ENCODE assay signal across 25 mouse cellular contexts in the genomic region with DNA sequence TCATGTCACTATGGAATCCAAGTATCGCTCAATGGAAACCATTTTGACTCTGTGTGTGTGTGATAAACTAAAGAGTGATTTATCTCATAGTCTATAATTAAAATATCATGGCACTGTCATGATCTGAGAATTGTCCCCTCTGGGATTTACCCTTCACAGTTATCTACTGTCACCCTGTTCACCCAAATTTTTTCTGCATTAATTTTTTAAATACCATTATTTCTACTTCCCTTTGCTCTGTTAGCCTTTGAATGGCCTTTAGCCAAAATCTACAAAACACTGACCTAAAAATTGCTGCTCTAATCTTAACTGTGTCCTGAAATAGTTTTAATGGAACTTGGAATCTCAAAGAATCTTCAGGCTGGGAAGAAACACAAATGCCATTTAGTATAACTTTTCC.
DNase-seq lines count a peak whose midpoint lies in the region; ATAC-seq and TF ChIP-seq lines count a peak whose summit lies in the region.
"Had no signal": no experiment of that assay in that cellular context is flagged by ENCODE, and none has a peak within 500 bp of the region (broad histone marks: within the 10 kb centered on the region; RNA-seq: fewer than 3 reads in every experiment).

No protein-coding gene starts in this region.

- H3K27me3 ChIP-seq in kidney, adult 2 months (replicated peaks; ENCODE audit: control insufficient read depth, insufficient read depth, low read length): no peaks in the 10 kb centered on the region
- no peaks in the 10 kb centered on the region for H3K27me3 ChIP-seq in kidney, embryonic 16.5 days (ENCODE audit: insufficient read depth, low read length)
- no peaks in the 10 kb centered on the region for H3K27me3 ChIP-seq in liver, adult 2 months (ENCODE audit: control insufficient read depth, insufficient read depth, low read length)
- no peaks in the 10 kb centered on the region for H3K27me3 ChIP-seq in liver, postnatal 0 days (ENCODE audit: insufficient read depth, low read length)
- H3K27me3 ChIP-seq: embryonic facial prominence, embryonic 12.5 days; embryonic facial prominence, embryonic 15.5 days; hindbrain, embryonic 13.5 days had no signal

- H3K9me3 ChIP-seq in kidney, embryonic 16.5 days (ENCODE audit: low read length): no peaks in the 10 kb centered on the region
- no peaks in the 10 kb centered on the region for H3K9me3 ChIP-seq in liver, postnatal 0 days (ENCODE audit: low read length)
- H3K9me3 ChIP-seq: embryonic facial prominence, embryonic 12.5 days; embryonic facial prominence, embryonic 15.5 days; heart, embryonic 10.5 days; hindbrain, embryonic 10.5 days; hindbrain, embryonic 13.5 days had no signal

- TF ChIP-seq CTCF in kidney, adult 2 months (conservative IDR thresholded peaks at IDR 0.05; ENCODE audit: insufficient read depth, insufficient read length, low read depth, low read length): no peak
- no peak for TF ChIP-seq CTCF in liver, adult 2 months (IDR thresholded peaks at IDR 0.05; ENCODE audit: low read depth, low read length)
- TF ChIP-seq CTCF in liver, postnatal 0 days (IDR thresholded peaks at IDR 0.05; ENCODE audit: low read depth): no peak

- TF ChIP-seq POLR2A in kidney, adult 2 months (IDR thresholded peaks at IDR 0.05; ENCODE audit: low read depth, low read length): no peak
- TF ChIP-seq POLR2A in liver, adult 2 months (IDR thresholded peaks at IDR 0.05; ENCODE audit: extremely low read depth, insufficient read depth, low read length): no peak

- H3K4me2 ChIP-seq in kidney, embryonic 16.5 days (replicated peaks; ENCODE audit: low read depth, low read length): no peak overlapping the region
- no peak overlapping the region for H3K4me2 ChIP-seq in liver, postnatal 0 days (ENCODE audit: low read depth, low read length)
- H3K4me2 ChIP-seq: embryonic facial prominence, embryonic 12.5 days; embryonic facial prominence, embryonic 15.5 days; hindbrain, embryonic 13.5 days had no signal

- ATAC-seq in kidney, embryonic 16.5 days (ENCODE audit: low FRiP score, low TSS enrichment): 0 out of 2 replicates have a peak, but pooled peaks have one; percentile 35
- no peak for ATAC-seq in liver, postnatal 0 days
- ATAC-seq: CD4-positive, CD25-positive, alpha-beta regulatory T cell, adult 4 months; forebrain, embryonic 14.5 days; forebrain, postnatal 0 days; hindbrain, embryonic 16.5 days had no signal

- 78% methylated on average over 1 of the region's 1 CpGs for WGBS in kidney, adult 2 months
- WGBS in kidney, embryonic 16.5 days: 75% methylated on average over 1 of the region's 1 CpGs
- 89% methylated on average over 1 of the region's 1 CpGs for WGBS in liver, adult 2 months
- WGBS in liver, postnatal 0 days (ENCODE audit: insufficient replicate concordance): 86% methylated on average over 1 of the region's 1 CpGs

- H3K79me2 ChIP-seq in liver, adult 2 months (ENCODE audit: control insufficient read depth, insufficient read depth, low read length): no peaks in the 10 kb centered on the region

- H3K4me1 ChIP-seq in kidney, adult 2 months (ENCODE audit: control insufficient read depth, insufficient read depth, low read length): no peaks in the 10 kb centered on the region
- no peaks in the 10 kb centered on the region for H3K4me1 ChIP-seq in kidney, embryonic 16.5 days (ENCODE audit: insufficient read depth, low read length)
- 0 out of 2 replicates have a peak, but pooled peaks cover 2% of the 10 kb centered on the region for H3K4me1 ChIP-seq in liver, adult 2 months (ENCODE audit: control insufficient read depth, insufficient read depth, low read length)
- H3K4me1 ChIP-seq in liver, postnatal 0 days (ENCODE audit: insufficient read depth): no peaks in the 10 kb centered on the region
- H3K4me1 ChIP-seq: embryonic facial prominence, embryonic 12.5 days; embryonic facial prominence, embryonic 15.5 days; hindbrain, embryonic 10.5 days; hindbrain, embryonic 13.5 days had no signal

- H3K27ac ChIP-seq in kidney, adult 2 months (ENCODE audit: insufficient read depth, low read depth, low read length): no peak overlapping the region
- H3K27ac ChIP-seq in kidney, embryonic 16.5 days (ENCODE audit: low read length): no peak overlapping the region; the same call in 1 of the 2 replicates
- H3K27ac ChIP-seq in liver, adult 2 months (replicated peaks; ENCODE audit: insufficient read depth, low read depth, low read length): no peak overlapping the region
- H3K27ac ChIP-seq in liver, postnatal 0 days (ENCODE audit: low read depth): no peak overlapping the region
- H3K27ac ChIP-seq: embryonic facial prominence, embryonic 12.5 days; embryonic facial prominence, embryonic 15.5 days; heart, embryonic 10.5 days; hindbrain, embryonic 10.5 days; hindbrain, embryonic 13.5 days had no signal

- H3K9ac ChIP-seq in kidney, embryonic 16.5 days (replicated peaks; ENCODE audit: low read length): no peak overlapping the region
- H3K9ac ChIP-seq in liver, adult 2 months (ENCODE audit: low read depth, low read length): no peak overlapping the region
- H3K9ac ChIP-seq in liver, postnatal 0 days (replicated peaks): no peak overlapping the region
- H3K9ac ChIP-seq: embryonic facial prominence, embryonic 12.5 days; embryonic facial prominence, embryonic 15.5 days; forebrain, postnatal 0 days; hindbrain, embryonic 13.5 days had no signal

- H3K4me3 ChIP-seq in kidney, adult 2 months (ENCODE audit: insufficient read depth, low read depth, low read length): no peak overlapping the region
- H3K4me3 ChIP-seq in kidney, embryonic 16.5 days (ENCODE audit: low read length): no peak overlapping the region
- no peak overlapping the region for H3K4me3 ChIP-seq in liver, adult 2 months (ENCODE audit: insufficient read depth, low read depth, low read length)
- H3K4me3 ChIP-seq in liver, postnatal 0 days (ENCODE audit: low read depth, low read length): no peak overlapping the region
- H3K4me3 ChIP-seq: embryonic facial prominence, embryonic 12.5 days; embryonic facial prominence, embryonic 15.5 days; gastrocnemius, adult 2 months; heart, embryonic 10.5 days; hindbrain, embryonic 10.5 days; hindbrain, embryonic 13.5 days had no signal

- H3K36me3 ChIP-seq in kidney, adult 2 months (ENCODE audit: control insufficient read depth, insufficient read depth, low read length): no peaks in the 10 kb centered on the region
- no peaks in the 10 kb centered on the region for H3K36me3 ChIP-seq in kidney, embryonic 16.5 days (ENCODE audit: insufficient read depth, low read length)
- H3K36me3 ChIP-seq in liver, adult 2 months (ENCODE audit: control insufficient read depth, insufficient read depth, low read length): no peaks in the 10 kb centered on the region
- H3K36me3 ChIP-seq in liver, postnatal 0 days (replicated peaks; ENCODE audit: insufficient read depth, low read length): no peaks in the 10 kb centered on the region
- H3K36me3 ChIP-seq: embryonic facial prominence, embryonic 12.5 days; embryonic facial prominence, embryonic 15.5 days; heart, embryonic 10.5 days; hindbrain, embryonic 10.5 days; hindbrain, embryonic 13.5 days had no signal

- no peak for TF ChIP-seq EP300 in liver, postnatal 0 days (IDR thresholded peaks at IDR 0.05; ENCODE audit: low read depth)

- DNase-seq in kidney, adult 2 months: peak; percentile 54
- no peak for DNase-seq in kidney, postnatal 4 days
- no peak for DNase-seq in kidney, adult 11 months
- DNase-seq in liver, adult 2 months (ENCODE audit: extremely low read depth, low read depth, low spot score): peak; percentile 9
- DNase-seq in liver, postnatal 0 days: no peak
- DNase-seq: adrenal gland, adult 2 months; adrenal gland, postnatal 14 days; cerebellum, adult 11 months; cerebellum, adult 2 months; cerebellum, adult 9-11 months; cerebellum, postnatal 25 days; forebrain, postnatal 0 days; gastrocnemius, adult 2 months; gastrocnemius, postnatal 14 days; heart, adult 11 months; heart, postnatal 36 days had no signal

Comparison
In these comparisons a context has a peak if more than half of its experiments do, and no peak if none do; other contexts are left out.
1. DNase-seq: peak in kidney, adult 2 months (single experiment) and liver, adult 2 months (single experiment); none in kidney, postnatal 4 days (0 of 2), kidney, adult 11 months (single experiment) and liver, postnatal 0 days (single experiment).